Mouse (Mus musculus) liver, postnatal 0 days (tissue): Measurements from ENCODE around the gene Atxn1.

Experiments used
- CTCF ChIP-seq: sonication (generic); IDR thresholded peaks from 2 replicates; pipeline ENCODE4 v1.5.1; 2016; ENCODE audit warnings: antibody characterized with exemption, low read depth
- EP300 ChIP-seq: IDR thresholded peaks from 2 replicates; pipeline ENCODE4 v1.6.1; 2016; ENCODE audit warnings: antibody characterized with exemption, low read depth, mild to moderate bottlenecking

DNA sequence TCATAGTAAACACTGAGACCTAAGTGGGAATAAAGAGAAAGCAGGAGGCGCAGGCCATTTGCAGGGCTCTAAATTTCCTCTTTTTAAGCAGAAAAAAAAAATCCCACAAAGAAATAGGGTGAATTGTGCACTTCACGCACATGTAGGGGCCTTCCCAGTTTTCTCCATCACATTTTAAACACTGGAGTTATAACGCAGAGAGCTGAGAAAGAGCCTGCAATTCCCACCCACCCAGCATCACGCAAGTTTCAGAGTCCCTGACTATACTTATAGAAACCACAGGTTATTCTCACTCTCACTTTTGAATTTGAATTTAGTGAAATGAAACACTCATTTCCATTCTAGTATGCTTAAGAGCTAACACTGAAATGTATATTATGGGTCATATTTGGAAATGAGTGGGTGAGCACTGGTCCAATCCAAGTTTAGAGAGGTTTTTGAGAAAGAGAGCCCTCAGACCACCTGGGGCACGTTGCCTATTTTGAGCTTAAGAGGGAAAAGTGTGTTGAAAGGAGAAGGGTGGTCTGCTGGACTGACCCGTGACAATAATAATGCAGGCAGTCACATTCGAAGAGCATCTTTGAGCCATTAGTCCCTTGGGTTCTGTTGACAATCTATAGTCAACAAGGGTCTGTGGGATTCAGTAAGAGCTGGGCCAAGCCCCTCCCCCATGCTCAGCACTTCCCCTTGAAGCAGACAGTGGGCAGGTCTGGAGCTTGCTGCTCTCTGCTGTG, 279.1 kb downstream of the Atxn1 start:
- TF ChIP-seq CTCF: no peak
- no peak for TF ChIP-seq EP300
